Mouse (Mus musculus): ENCODE results near the gene Pdgfd. TPM values are rescaled to one million over a fixed set of nuclear protein-coding genes. Genes with fewer than 3 reads are reported as not detected.
A peak's percentile ranks its signal among the peaks of the same experiment; 100 is the strongest.

The Pdgfd gene
- polyA plus RNA-seq, 1 experiment from 2014 or later: 2.2 TPM

DNA sequence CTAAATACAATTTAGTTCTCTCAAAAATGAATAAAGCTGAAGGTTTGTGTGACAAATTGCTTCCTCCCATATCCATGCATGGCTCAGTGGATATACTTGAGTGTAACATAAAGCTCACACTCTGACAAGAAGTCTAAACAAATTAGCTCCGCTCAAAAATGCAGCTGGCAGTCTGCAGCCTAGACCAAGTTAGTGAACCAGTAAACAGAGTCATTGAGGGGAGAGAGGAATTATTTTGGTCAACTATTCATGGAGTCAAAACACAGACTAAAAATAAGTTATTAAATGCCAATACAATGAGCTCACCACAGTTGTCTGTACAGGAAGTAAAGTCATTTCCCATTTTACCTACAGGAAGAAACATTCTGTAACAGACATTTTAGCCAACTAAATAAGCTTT lies 233.4 kb downstream of the Pdgfd start:
- no peaks in the 10 kb centered on the region for H3K4me1 ChIP-seq (replicated peaks; ENCODE audit: control insufficient read depth, insufficient read depth, low read length)
- H3K9me3 ChIP-seq (ENCODE audit: control insufficient read depth, low read length): no peaks in the 10 kb centered on the region
- no peak overlapping the region for H3K4me2 ChIP-seq (ENCODE audit: low read length)
- ATAC-seq: no peak
- H3K27ac ChIP-seq (ENCODE audit: low read length): no peak overlapping the region
- H3K36me3 ChIP-seq (ENCODE audit: control insufficient read depth, insufficient read depth): no peaks in the 10 kb centered on the region
- WGBS: 71% methylated on average over 1 of the region's 1 CpGs
- no peaks in the 10 kb centered on the region for H3K27me3 ChIP-seq (replicated peaks; ENCODE audit: control insufficient read depth, insufficient read depth, low read length)
- no peak overlapping the region for H3K9ac ChIP-seq (replicated peaks; ENCODE audit: low read depth, low read length)
- no peak overlapping the region for H3K4me3 ChIP-seq (replicated peaks; ENCODE audit: low read length)

DNA sequence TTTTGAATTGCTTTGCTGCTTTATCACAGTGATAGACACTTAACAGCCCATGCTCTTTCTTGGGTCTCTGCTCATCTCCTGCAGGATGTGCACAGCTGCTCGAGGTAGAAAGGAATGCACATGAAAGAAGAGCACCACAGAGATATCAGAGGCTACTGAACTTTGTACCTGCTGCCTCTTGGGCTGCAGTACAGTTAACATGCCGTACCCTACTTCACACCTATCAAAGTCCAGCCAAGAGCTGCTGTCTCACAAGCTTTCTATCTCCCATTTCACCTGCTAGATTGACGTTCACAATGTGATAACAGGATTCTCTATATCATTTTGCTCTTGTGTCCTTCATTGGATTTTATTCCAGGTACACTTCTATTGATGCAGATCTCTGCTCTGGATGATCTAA lies 238.2 kb downstream of the Pdgfd start:
- Histone ChIP-seq H3K4me1 (replicated peaks; ENCODE audit: control insufficient read depth, insufficient read depth, low read length) (no peaks in the 10 kb centered on the region), H3K27ac (ENCODE audit: low read length) (no peak overlapping the region), H3K9ac (replicated peaks; ENCODE audit: low read depth, low read length) (no peak overlapping the region), H3K36me3 (ENCODE audit: control insufficient read depth, insufficient read depth) (no peaks in the 10 kb centered on the region), H3K27me3 (replicated peaks; ENCODE audit: control insufficient read depth, insufficient read depth, low read length) (no peaks in the 10 kb centered on the region), H3K4me2 (ENCODE audit: low read length) (no peak overlapping the region), H3K9me3 (ENCODE audit: control insufficient read depth, low read length) (no peaks in the 10 kb centered on the region), H3K4me3 (replicated peaks; ENCODE audit: low read length) (no peak overlapping the region)
- WGBS: 83% methylated on average over 3 of the region's 3 CpGs
- ATAC-seq: no peak

DNA sequence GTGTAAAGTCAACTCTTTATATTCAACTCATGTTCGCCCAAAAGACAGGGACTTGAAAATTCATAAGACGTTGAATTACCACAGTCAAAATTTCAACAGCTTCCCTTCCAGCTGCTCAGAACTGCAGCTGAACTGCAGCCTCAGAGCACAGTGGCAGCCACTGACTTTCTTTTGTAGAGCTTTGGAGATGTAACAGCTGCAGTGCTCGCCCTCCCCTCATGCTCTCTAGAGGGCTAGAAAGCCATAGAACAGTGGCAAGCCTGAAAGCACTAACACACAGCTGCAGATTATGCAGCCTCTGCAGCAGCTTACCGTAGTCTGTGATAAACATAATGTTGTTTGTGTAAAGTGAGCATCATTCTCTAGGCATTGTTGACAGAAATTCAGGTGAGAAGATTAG lies 239.6 kb downstream of the Pdgfd start:
- peak; percentile 94 for ATAC-seq

DNA sequence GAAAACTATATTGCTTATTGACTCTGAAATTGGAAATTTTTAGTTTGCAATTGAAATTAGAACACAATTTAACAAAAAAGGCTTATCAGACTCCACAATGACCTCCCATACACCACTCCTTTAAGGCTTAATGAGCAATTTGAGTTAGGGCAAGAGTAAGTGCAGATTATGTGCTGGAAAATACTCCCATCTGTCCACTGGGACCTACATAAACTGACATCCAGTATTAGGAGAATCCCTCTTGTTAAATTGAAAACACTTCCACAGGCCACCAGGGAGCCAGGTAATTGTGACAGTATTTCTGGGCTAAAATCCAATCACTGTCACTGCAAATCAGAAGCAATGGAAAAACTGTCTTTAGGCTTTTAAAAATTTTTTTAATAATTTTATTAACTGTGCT lies 256.2 kb downstream of the Pdgfd start:
- Histone ChIP-seq H3K27ac (ENCODE audit: low read length) (no peak overlapping the region), H3K4me1 (replicated peaks; ENCODE audit: control insufficient read depth, insufficient read depth, low read length) (no peaks in the 10 kb centered on the region), H3K4me3 (replicated peaks; ENCODE audit: low read length) (no peak overlapping the region), H3K9me3 (ENCODE audit: control insufficient read depth, low read length) (no peaks in the 10 kb centered on the region), H3K9ac (replicated peaks; ENCODE audit: low read depth, low read length) (no peak overlapping the region), H3K27me3 (replicated peaks; ENCODE audit: control insufficient read depth, insufficient read depth, low read length) (no peaks in the 10 kb centered on the region), H3K4me2 (ENCODE audit: low read length) (no peak overlapping the region), H3K36me3 (ENCODE audit: control insufficient read depth, insufficient read depth) (no peaks in the 10 kb centered on the region)
- no peak for ATAC-seq

More for the DNA sequence above, 239.6 kb downstream of the Pdgfd start:
- Histone ChIP-seq H3K27me3 (replicated peaks; ENCODE audit: control insufficient read depth, insufficient read depth, low read length) (no peaks in the 10 kb centered on the region), H3K4me2 (ENCODE audit: low read length) (no peak overlapping the region), H3K9ac (replicated peaks; ENCODE audit: low read depth, low read length) (no peak overlapping the region), H3K27ac (ENCODE audit: low read length) (no peak overlapping the region), H3K9me3 (ENCODE audit: control insufficient read depth, low read length) (no peaks in the 10 kb centered on the region), H3K4me3 (replicated peaks; ENCODE audit: low read length) (no peak overlapping the region), H3K36me3 (ENCODE audit: control insufficient read depth, insufficient read depth) (no peaks in the 10 kb centered on the region), H3K4me1 (replicated peaks; ENCODE audit: control insufficient read depth, insufficient read depth, low read length) (no peaks in the 10 kb centered on the region)
- WGBS: 57% methylated on average over 4 of the region's 4 CpGs

Other genes with a start within 250 kb of the Pdgfd start
- not detected in 2 replicates for gene Ddi1, start 101.3 kb downstream of the Pdgfd start, polyA plus RNA-seq (2015; fragmentation: Nextera tagmentation; extraction: Ambion mirVana)